Mouse (Mus musculus): Measurements from ENCODE around the gene Gps1. TPM values are rescaled to one million over a fixed set of nuclear protein-coding genes. Genes with fewer than 3 reads are reported as not detected.

Gps1 gene
- total and polyA plus RNA-seq, 3 experiments = 158 to 184 (median 174) TPM

GRCm38 (mm10) chr11:120829757-120830532 lies 45.9 kb downstream of the Gps1 start:
- H3K4me3 ChIP-seq (replicated peaks in 1 of 3; ENCODE audit: low read depth in 2 of 3, low read length in 2 of 3, poor library complexity in 1 of 3) = no peak overlapping the region
- dilution Hi-C loops (cut with MboI; ENCODE audit: extremely low pct_ligation_motif_present, extremely low pct_unique_long_range_greater_than_20kb, low sequenced_read_pairs) = no loop called here
- no peak overlapping the region for H3K27ac ChIP-seq (ENCODE audit: insufficient read depth, low read depth)
- no peak for DNase-seq (ENCODE audit: extremely low read depth)
- H3K9me3 ChIP-seq (replicated peaks; ENCODE audit: low read length) = no peaks in the 10 kb centered on the region
- H3K36me3 ChIP-seq (replicated peaks in 1 of 2; ENCODE audit: control insufficient read depth in 1 of 2, insufficient read depth in 1 of 2, low read length in 1 of 2) = peaks cover 0 to 14% of the 10 kb centered on the region in 2 experiments
- H3K4me2 ChIP-seq (ENCODE audit: insufficient read depth, low read depth, poor library complexity, severe bottlenecking) = no peak overlapping the region
- no peaks in the 10 kb centered on the region for H3K27me3 ChIP-seq (replicated peaks)
- no peak for TF ChIP-seq BHLHE40 (IDR thresholded peaks at IDR 0.05; ENCODE audit: low read depth, low read length)
- TF ChIP-seq ZNF384 (IDR thresholded peaks at IDR 0.05; ENCODE audit: low read depth, low read length) = no peak
- no peak for TF ChIP-seq ETS1 (conservative IDR thresholded peaks at IDR 0.05; ENCODE audit: low read depth, low read length)
- TF ChIP-seq NRF1 (IDR thresholded peaks at IDR 0.05; ENCODE audit: low read depth, low read length) = no peak
- TF ChIP-seq E2F4 (IDR thresholded peaks at IDR 0.05; ENCODE audit: insufficient replicate concordance, low read depth, low read length) = no peak
- no peak for TF ChIP-seq RCOR1 (conservative IDR thresholded peaks at IDR 0.05; ENCODE audit: low read depth, low read length)
- no peak for TF ChIP-seq EP300 (IDR thresholded peaks at IDR 0.05; ENCODE audit: low read length)
- no peak for TF ChIP-seq MEF2A (IDR thresholded peaks at IDR 0.05; ENCODE audit: borderline replicate concordance, low read depth, low read length)
- TF ChIP-seq SIN3A (IDR thresholded peaks at IDR 0.05; ENCODE audit: low read length) = no peak
- TF ChIP-seq GABPA (IDR thresholded peaks at IDR 0.05; ENCODE audit: insufficient replicate concordance, low read depth, low read length) = no peak
- no peak for TF ChIP-seq ZMIZ1 (IDR thresholded peaks at IDR 0.05; ENCODE audit: low read depth, low read length)
- TF ChIP-seq POLR2A (IDR thresholded peaks at IDR 0.05; ENCODE audit: low read depth, low read length) = no peak
- TF ChIP-seq ELF1 (IDR thresholded peaks at IDR 0.05; ENCODE audit: low read depth, low read length) = no peak
- TF ChIP-seq ZC3H11A (IDR thresholded peaks at IDR 0.05; ENCODE audit: low read depth, low read length) = no peak
- TF ChIP-seq TBP (conservative IDR thresholded peaks at IDR 0.05; ENCODE audit: low read depth, low read length) = no peak
- H3K9ac ChIP-seq (ENCODE audit: insufficient read depth, low read depth) = no peak overlapping the region
- peaks cover 16 to 29% of the 10 kb centered on the region in 2 experiments for H3K4me1 ChIP-seq (ENCODE audit: control insufficient read depth in 1 of 2, insufficient read depth in 2 of 2)
- in situ Hi-C loops (cut with MboI; ENCODE audit: low pct_ligation_motif_present, low pct_unique_long_range_greater_than_20kb, low sequenced_read_pairs) = no loop called here
- no peaks in the 10 kb centered on the region for H3K79me2 ChIP-seq (replicated peaks; ENCODE audit: control insufficient read depth, extremely low read depth, insufficient read depth, poor library complexity, severe bottlenecking)

DNA sequence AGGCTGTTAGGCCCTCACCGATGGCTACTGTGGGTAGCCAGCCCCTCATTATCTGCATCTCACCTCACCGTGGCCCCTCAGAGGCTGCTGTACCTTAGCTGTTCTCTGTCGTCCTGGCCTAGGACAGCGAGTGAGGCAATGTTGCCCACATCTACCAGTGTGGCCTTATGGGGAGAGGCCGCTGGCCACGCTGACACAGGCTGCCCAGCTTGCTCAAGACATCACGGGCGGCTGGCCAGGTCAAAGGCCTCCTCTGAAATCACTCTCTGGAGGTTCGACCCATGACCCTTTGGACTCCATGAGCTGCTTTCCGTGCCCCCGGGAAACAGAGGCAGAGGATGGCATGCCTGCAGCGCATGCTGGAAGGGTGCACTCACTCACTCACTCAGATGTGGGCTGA lies 46.6 kb downstream of the Gps1 start:
- no peak overlapping the region for H3K9ac ChIP-seq (ENCODE audit: insufficient read depth, low read depth)
- in situ Hi-C loops (cut with MboI; ENCODE audit: low pct_ligation_motif_present, low pct_unique_long_range_greater_than_20kb, low sequenced_read_pairs) = no loop called here
- H3K9me3 ChIP-seq (replicated peaks; ENCODE audit: low read length) = no peaks in the 10 kb centered on the region
- H3K4me2 ChIP-seq (ENCODE audit: insufficient read depth, low read depth, poor library complexity, severe bottlenecking) = no peak overlapping the region
- no peak for DNase-seq (ENCODE audit: extremely low read depth)
- TF ChIP-seq NRF1 (IDR thresholded peaks at IDR 0.05; ENCODE audit: low read depth, low read length) (no peak), RCOR1 (conservative IDR thresholded peaks at IDR 0.05; ENCODE audit: low read depth, low read length) (no peak), KAT2A (IDR thresholded peaks at IDR 0.05; ENCODE audit: insufficient replicate concordance, low read length) (no peak), USF1 (IDR thresholded peaks at IDR 0.05; ENCODE audit: low read depth, low read length) (no peak), ETS1 (conservative IDR thresholded peaks at IDR 0.05; ENCODE audit: low read depth, low read length) (no peak), MEF2A (IDR thresholded peaks at IDR 0.05; ENCODE audit: borderline replicate concordance, low read depth, low read length) (no peak), MXI1 (IDR thresholded peaks at IDR 0.05; ENCODE audit: low read depth, low read length) (no peak), MYC (IDR thresholded peaks at IDR 0.05; ENCODE audit: low read depth, low read length) (no peak)
- dilution Hi-C loops (cut with MboI; ENCODE audit: extremely low pct_ligation_motif_present, extremely low pct_unique_long_range_greater_than_20kb, low sequenced_read_pairs) = no loop called here
- no peak overlapping the region for H3K27ac ChIP-seq (ENCODE audit: insufficient read depth, low read depth)
- peaks cover 12 to 21% of the 10 kb centered on the region in 2 experiments for H3K4me1 ChIP-seq (ENCODE audit: control insufficient read depth in 1 of 2, insufficient read depth in 2 of 2)
- H3K79me2 ChIP-seq (replicated peaks; ENCODE audit: control insufficient read depth, extremely low read depth, insufficient read depth, poor library complexity, severe bottlenecking) = no peaks in the 10 kb centered on the region
- no peaks in the 10 kb centered on the region for H3K27me3 ChIP-seq (replicated peaks)
- H3K4me3 ChIP-seq (replicated peaks in 1 of 3; ENCODE audit: low read depth in 2 of 3, low read length in 2 of 3, poor library complexity in 1 of 3) = no peak overlapping the region
- H3K36me3 ChIP-seq (replicated peaks in 1 of 2; ENCODE audit: control insufficient read depth in 1 of 2, insufficient read depth in 1 of 2, low read length in 1 of 2) = peaks cover 0 to 14% of the 10 kb centered on the region in 2 experiments

Measured in CH12.LX (cell line).